Comparison of ENCODE assay signal across 27 mouse cellular contexts in the genomic region with DNA sequence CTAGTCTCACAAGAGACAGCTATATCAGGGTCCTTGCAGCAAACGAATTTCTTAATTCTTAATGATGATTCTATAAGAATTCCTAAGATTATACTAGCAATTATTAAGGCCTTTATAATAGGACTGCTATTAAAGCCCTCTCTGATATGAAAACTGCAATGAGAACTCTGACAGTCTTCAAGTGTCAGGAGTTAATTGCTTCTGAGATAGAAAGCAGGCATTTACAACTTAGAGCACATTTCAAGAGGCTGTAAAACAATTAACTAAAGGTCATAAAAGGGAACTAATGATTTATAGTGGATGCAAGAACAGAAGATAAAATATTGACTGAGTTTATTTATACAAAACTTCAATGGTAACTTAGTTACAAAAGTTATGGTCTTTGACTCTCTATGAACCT.
"Had no signal": no experiment of that assay in that cellular context is flagged by ENCODE, and none has a peak within 500 bp of the region (broad histone marks: within the 10 kb centered on the region; RNA-seq: fewer than 3 reads in every experiment).

No protein-coding gene starts in this region.

- H3K4me2 ChIP-seq: embryonic facial prominence, embryonic 12.5 days; embryonic facial prominence, embryonic 13.5 days; embryonic facial prominence, embryonic 15.5 days; forebrain, embryonic 12.5 days; forebrain, embryonic 13.5 days; forebrain, embryonic 15.5 days had no signal

- H3K27ac ChIP-seq: embryonic facial prominence, embryonic 10.5 days; embryonic facial prominence, embryonic 12.5 days; embryonic facial prominence, embryonic 13.5 days; embryonic facial prominence, embryonic 15.5 days; forebrain, embryonic 10.5 days; forebrain, embryonic 12.5 days; forebrain, embryonic 13.5 days; forebrain, embryonic 15.5 days; gastrocnemius, adult 2 months had no signal

- H3K36me3 ChIP-seq: embryonic facial prominence, embryonic 10.5 days; embryonic facial prominence, embryonic 12.5 days; embryonic facial prominence, embryonic 13.5 days; embryonic facial prominence, embryonic 15.5 days; forebrain, embryonic 10.5 days; forebrain, embryonic 12.5 days; forebrain, embryonic 15.5 days had no signal

- DNase-seq: cerebellum, adult 2 months; cerebellum, adult 8-10 months; cerebellum, adult 9-10 months; cerebellum, adult 9-11 months; cerebellum, postnatal 10 days; cerebellum, postnatal 14 days; cerebellum, postnatal 25 days; cerebellum, postnatal 36 days; embryo, embryonic 11 days; forebrain, postnatal 0 days; gastrocnemius, adult 2 months; gastrocnemius, postnatal 10 days; gastrocnemius, postnatal 14 days; gastrocnemius, postnatal 25 days; gastrocnemius, postnatal 36 days; heart, adult 18-20 months had no signal

- H3K27me3 ChIP-seq: embryonic facial prominence, embryonic 12.5 days; embryonic facial prominence, embryonic 13.5 days; embryonic facial prominence, embryonic 15.5 days; forebrain, embryonic 12.5 days; forebrain, embryonic 13.5 days; forebrain, embryonic 15.5 days had no signal

- H3K9me3 ChIP-seq: embryonic facial prominence, embryonic 10.5 days; embryonic facial prominence, embryonic 12.5 days; embryonic facial prominence, embryonic 13.5 days; embryonic facial prominence, embryonic 15.5 days; forebrain, embryonic 10.5 days; forebrain, embryonic 12.5 days; forebrain, embryonic 13.5 days; forebrain, embryonic 15.5 days had no signal

- H3K9ac ChIP-seq: embryonic facial prominence, embryonic 12.5 days; embryonic facial prominence, embryonic 13.5 days; embryonic facial prominence, embryonic 15.5 days; forebrain, embryonic 12.5 days; forebrain, embryonic 13.5 days; forebrain, embryonic 15.5 days; forebrain, postnatal 0 days had no signal

- H3K4me3 ChIP-seq: embryonic facial prominence, embryonic 10.5 days; embryonic facial prominence, embryonic 12.5 days; embryonic facial prominence, embryonic 13.5 days; embryonic facial prominence, embryonic 15.5 days; erythroblast, embryonic 14.5 days; forebrain, embryonic 10.5 days; forebrain, embryonic 12.5 days; forebrain, embryonic 13.5 days; forebrain, embryonic 15.5 days; gastrocnemius, adult 2 months had no signal

- H3K4me1 ChIP-seq: embryonic facial prominence, embryonic 10.5 days; embryonic facial prominence, embryonic 12.5 days; embryonic facial prominence, embryonic 13.5 days; embryonic facial prominence, embryonic 15.5 days; forebrain, embryonic 10.5 days; forebrain, embryonic 12.5 days; forebrain, embryonic 13.5 days; forebrain, embryonic 15.5 days had no signal

- ATAC-seq: forebrain, embryonic 13.5 days; forebrain, embryonic 14.5 days; forebrain, embryonic 15.5 days; forebrain, embryonic 16.5 days; forebrain, postnatal 0 days had no signal
